Mouse (Mus musculus): ENCODE results near the gene Ms4a5.
A peak's percentile ranks its signal among the peaks of the same experiment; 100 is the strongest.
"Not testable (repeated sequence)": the region's sequence is repeated elsewhere in the genome, so short reads cannot be mapped to it uniquely, and the experiment has no call there.

Ms4a5 gene

DNA sequence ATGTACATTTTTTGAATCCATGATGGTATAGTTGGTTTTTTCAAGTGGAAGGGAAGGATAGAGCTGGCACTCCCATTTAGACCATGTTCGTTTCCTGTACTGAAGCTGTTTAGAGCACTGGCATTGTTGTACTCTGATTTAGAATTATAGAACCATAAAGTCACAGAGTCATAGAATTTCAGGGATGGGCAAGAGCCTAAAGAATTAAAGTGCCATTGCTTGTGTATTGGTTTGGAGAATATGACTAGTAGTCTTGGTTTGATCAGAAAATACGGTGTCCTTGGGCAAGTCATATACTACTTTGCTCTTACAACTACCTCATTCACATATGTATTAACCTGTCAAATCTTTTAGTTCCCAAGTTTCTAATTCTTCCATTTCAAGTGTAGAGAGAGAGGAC is at the start of gene Ms4a5:
Gene Ms4a5 (minus strand): TSS at position 101 of the 400 bp plus-strand sequence.
- no peak for DNase-seq

GRCm38 (mm10) chr19:11321123-11321522 is 37.5 kb upstream of the Ms4a5 start:
- DNase-seq, result no peak

DNA sequence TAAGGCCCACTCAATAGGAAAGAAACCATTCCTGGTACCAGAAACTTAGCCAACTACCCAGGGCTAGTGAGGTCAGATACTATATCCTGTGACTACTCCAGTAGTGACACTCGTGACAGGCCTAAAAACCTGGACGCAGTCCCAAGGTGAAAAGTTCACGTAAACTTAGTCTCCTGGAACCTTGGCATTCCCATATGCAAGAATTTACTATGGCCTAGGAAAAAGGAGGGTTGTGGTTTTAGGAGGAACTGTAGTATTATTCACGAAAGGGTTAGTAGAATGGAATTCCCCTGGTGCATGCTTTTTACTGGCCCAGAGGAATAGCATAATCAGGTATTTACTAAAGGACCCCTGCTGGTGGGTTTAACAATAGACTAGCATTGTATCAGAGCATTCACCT is 33.1 kb upstream of the Ms4a5 start:
- no peak for DNase-seq

DNA sequence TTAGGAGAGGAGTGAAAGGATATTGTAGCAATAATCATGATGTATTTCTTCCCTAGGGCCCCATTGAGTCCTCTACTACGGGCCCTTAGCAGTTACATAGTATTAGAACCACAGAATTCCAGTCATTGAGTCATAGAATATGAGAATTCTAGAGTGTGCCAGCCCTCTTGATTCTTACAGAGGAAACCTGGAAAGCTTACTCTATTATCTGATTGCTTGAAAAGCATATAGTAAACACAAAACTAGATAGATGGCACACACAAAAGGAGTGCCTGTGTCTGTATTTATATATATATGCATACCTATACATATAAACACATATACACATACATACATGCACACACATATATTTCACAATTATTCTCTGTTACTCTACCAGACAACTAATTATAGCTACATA is 30.7 kb upstream of the Ms4a5 start, which contains the start of gene Ms4a14:
Gene Ms4a14 (minus strand): TSS at position 101 of the 400 bp plus-strand sequence.
- no peak for DNase-seq

DNA sequence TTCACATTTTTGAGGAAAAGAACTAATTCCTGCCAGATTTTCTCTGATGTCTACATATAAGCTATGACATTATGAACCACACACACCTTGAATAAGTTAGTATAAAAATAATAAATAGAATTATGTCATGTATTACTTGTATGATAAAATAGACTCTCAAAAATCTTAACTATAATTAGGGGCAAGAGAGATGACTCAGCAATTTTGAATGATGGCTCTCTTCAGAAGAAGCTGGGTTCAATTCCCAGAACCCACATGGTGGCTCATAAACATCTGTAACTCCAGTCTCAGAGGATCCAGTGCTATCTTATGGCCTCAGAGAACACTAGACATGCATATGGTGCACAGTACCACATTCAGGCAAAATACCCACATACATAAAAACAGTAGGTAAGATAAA is 25.2 kb upstream of the Ms4a5 start:
- no peak for DNase-seq

- not testable (repeated sequence) for DNase-seq
Observed at GRCm38 (mm10) chr19:11299529-11299928, 15.9 kb upstream of the Ms4a5 start.

DNA sequence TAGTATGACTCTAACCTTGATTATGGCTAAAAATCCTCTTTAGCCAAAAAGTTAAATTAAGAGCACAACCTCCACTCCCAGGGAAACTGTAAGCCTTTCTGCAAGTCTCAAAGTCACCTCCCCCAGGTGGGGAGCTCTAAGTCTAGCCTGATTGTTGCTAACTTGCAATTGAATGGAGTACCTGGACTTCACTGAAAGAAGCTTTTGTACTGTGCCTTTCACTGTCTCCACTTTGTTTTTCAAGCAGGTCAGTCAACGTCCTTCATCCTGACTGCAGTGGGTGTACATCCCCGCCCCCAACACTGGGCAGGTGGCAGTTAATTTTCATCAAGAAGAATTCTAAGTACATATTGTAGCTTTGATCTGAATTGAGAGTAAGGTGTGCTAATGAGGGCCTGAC is 15.3 kb upstream of the Ms4a5 start:
- DNase-seq, result no peak

- DNase-seq, result not testable (repeated sequence)
Observed at GRCm38 (mm10) chr19:11293616-11294015, 9.9 kb upstream of the Ms4a5 start.

GRCm38 (mm10) chr19:11292990-11293389 is 9.3 kb upstream of the Ms4a5 start:
- DNase-seq, result no peak

DNA sequence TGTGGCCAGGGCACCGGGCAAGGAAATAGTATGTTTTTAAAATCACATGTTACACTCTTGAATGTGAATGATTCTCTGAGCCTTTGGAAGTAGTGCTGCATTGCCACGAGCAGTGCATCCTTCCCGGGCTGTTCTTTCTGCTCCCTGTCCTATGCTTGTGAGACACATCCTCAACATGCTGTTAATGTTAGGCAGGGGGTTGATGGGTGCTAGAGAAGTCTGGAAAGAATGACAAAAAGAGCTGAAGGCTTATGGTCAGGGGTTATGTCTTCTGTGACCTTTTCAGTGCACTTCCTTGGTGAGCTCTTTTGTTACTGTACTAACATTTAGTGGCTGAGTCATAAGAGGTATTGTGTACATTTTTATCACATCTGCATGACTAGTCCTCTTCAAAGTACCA is 3.5 kb downstream of the Ms4a5 start:
- DNase-seq, result no peak

DNA sequence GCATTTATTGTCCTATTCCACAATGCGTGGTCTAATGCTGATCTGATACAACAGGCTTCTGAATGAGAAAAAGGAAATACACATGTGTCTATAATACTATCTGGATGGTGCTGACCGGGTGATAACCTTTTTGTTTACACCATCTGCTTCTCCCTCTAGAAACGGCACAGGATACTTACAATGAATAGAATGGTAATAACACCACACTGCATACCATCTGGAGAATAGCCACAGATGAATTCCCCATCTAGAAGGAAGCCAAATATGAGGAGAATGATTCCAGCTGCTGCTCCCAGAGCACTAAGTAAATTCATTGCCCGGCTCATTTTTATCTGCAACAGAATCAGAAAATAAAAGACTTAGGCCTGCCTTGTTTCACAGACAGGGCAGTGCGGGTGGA is 7.2 kb downstream of the Ms4a5 start:
- DNase-seq, result no peak

DNA sequence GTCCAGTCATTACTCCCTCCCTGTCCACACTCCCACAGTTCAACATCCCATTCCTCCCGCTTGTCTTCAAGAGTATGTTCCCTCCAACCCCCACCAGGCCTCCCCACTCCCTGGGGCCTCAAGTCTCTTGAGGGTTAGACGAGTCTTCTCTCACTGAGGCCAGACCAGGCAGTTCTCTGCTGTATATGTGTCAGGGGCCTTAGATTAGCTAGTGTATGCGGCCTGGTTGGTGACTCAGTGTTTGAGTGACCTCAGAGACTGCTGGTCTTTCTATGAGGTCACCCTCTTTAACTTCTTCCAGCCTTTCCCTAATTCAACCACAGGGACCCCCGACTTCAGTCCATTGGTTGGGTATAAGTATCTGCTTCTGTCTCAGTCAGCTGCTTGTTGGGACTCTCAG is 16.7 kb downstream of the Ms4a5 start:
- no peak for DNase-seq

DNA sequence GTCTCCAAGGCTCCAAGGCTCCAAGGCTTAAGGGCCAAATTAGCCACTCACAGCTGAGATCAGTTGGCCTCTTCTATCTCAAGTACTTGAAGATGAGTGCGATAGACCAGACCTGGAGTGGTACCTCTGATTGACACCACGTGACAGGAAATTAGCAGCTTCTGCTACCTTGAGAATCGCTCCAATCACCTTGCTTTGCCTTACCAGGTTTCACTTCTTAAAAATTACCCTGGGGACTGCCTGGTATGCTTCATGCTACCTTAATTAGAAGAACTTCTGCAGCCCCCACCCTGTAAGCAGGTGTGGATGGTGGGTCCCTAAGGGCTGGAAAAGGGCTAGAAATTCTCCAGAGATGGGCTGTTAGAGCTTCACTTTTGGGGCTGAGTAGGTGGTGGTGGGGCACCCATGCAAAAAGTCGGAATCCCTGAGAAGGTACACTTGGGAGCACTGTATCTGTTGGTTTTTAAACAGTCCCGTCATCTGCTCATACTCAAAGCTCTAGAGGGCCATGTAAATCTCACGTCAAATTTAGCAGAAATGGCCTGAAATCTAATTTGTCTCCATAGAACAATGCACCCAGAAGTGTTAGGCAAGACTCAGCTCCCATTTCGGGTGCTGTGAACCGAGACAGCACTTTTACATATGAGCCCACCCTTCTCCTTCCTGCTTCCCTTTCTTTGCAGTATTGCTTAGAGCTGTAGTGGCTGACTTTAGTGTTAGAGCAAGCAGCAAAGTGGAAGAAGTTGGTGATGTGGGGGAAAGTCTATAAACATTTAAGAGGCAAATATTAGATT is 17.4 kb downstream of the Ms4a5 start, which contains the start of gene Ms4a1:
Gene Ms4a1 (minus strand): TSS at position 190 of the 794 bp plus-strand sequence.
- DNase-seq, result peak; percentile 1

GRCm38 (mm10) chr19:11264602-11265185 is 19.0 kb downstream of the Ms4a5 start:
- no peak for DNase-seq

GRCm38 (mm10) chr19:11263549-11263948 is 20.1 kb downstream of the Ms4a5 start:
- DNase-seq, result no peak

DNA sequence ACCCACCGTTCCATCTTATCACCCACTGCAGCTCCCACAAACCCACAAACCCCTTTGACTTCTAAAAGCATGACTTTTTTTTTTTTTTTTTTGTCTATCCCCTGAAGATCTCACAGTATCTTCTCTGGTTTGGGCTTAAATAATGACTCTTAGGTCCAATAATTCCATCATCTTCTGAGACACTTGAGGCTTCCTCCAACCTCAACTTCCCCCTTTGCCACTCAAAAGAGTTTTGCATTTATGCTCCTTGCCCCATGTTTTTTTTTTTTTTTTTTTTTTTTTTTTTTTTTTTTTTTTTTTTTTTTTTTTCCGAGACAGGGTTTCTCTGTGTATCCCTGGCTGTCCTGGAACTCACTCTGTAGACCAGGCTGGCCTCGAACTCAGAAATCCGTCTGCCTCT is 20.7 kb downstream of the Ms4a5 start:
- not testable (repeated sequence) for DNase-seq

GRCm38 (mm10) chr19:11261522-11261921 is 22.2 kb downstream of the Ms4a5 start:
- no peak for DNase-seq

- DNase-seq, result peak; percentile 5
Observed at GRCm38 (mm10) chr19:11244230-11244629, 39.4 kb downstream of the Ms4a5 start.

DNA sequence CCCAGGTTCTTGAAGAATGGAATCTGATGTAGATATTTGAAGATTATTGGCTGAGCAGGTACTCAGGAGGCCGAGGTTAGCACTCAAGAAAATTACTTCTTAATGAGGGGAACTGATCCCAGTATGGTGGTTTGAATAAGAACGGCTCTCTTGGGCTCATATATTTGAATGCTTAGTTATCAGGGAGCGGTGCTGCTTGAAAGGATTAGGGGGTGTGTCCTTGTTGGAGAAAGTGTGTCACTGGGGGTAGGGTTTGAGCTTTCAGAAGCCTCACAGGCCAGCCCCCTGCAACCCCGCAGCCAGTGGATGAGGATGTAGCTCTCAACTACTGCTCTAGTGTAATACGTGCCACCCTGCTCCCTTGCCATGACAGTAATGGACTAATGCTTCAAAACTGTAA is 41.1 kb downstream of the Ms4a5 start:
- DNase-seq, result no peak

DNA sequence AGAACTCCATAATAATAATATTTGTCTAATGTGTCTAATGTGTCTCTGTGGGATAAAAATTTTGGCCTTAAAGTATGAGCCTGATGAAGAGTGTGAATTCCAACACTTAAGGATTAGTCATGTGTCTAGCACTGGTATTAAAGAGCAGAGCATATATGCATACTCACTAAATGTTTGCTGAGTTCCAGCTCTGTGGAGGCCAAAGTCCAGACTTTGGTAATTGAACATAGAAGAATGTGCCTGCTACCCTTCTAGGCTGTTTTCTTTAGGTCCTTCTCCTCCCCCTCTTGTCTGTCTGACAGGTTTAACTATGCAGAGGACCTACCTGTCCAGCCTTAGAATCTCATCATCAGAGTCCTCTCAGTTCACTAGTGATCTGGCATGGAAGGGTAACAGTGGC is 47.9 kb downstream of the Ms4a5 start:
- no peak for DNase-seq

- DNase-seq, result no peak
Observed at GRCm38 (mm10) chr19:11234921-11235735, 48.5 kb downstream of the Ms4a5 start.

GRCm38 (mm10) chr19:11234244-11234643 is 49.4 kb downstream of the Ms4a5 start:
- no peak for DNase-seq

DNA sequence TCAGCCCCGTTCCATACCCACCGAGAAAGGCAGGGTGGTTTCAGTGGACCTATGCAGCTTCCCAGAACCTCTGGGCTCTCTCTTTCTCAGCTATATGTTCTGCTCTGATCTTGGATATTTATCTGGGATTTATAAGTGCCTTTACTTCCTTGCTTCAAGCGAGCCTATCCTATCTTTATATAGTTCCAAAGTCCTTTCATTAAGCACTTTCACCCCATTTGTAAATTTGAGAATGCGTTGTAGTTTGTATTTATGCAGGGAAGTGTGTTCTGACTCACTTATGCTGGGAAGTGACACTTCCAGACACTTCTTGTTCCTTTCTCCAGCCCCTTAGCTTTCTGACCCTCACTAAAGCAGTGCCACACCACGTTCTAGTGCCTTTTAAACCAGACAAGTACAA is 51.3 kb downstream of the Ms4a5 start, which contains the start of gene Ms4a12:
Gene Ms4a12 (minus strand): TSS at position 101 of the 400 bp plus-strand sequence.
- DNase-seq, result no peak
